Mouse (Mus musculus) kidney, adult 9 months (tissue): ENCODE measurements around the gene Gm10840.

ENCODE experiments used
- DNase-seq: peaks from one replicate; pipeline ENCODE4 v3.0.0; 2022

The Gm10840 gene

DNA sequence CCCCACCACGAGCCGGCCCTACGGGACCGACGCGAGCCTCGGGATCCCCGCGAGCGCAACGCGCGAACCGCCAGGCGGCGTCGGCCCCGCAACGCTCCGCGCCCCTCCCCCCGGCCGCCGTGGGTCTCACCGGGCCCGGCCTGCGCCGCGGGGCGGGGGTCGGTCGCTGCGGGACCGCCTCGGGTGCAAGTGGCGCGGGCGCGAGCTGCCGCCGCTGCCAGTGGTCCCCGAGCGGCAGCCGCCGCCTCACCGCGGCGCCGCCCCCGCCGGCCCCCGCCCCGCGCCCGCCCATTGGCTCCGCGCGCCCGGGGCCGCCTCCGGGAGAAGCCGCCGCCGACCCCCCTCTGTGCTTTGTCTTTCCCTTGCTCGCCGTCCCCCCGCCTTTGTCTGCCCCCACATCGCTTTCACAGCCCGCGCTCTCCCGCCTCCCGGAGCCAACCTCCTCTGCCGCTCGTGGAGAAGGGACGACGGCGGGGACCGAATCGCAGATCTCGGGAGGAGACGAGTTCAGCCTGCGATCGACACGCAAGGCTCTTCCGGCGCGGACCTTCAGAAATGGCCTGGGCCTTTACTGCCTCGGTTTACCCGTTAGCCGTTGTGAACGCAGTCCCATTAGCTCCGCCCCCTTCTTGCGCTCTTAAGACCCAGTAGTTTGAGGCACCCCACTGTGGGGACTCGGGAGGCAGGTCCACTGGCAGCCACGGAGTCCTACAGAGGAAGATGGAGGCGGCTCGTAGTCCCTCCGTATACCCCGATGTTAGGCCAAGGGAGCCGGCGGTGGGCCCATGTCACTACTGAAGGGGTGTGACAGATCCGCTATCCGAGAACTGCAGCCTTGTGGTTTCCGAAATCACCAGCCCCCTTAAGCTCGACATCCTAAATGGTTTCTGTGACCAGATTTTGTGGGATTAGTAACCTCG, 469 bp upstream of the Gm10840 start:
- peak; percentile 60 for DNase-seq

DNA sequence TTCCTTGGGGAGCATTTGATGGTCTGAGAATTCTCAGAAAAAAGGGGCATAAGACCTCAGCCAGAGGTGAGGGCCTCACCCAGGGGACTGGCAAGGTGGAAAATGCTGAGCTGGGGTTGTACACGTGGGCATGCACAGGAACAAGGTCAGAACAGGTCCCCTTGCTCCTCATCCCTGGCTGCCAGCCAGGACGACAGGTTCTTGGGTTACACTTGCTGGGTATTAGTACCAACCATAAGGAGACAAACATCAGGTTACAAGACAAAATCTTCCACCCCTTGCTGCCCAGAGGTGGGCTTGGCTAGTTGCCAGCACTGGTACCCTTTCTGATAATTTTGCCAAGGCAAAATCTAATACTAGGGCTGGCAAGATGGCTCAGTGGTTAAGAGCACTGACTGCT, 1.6 kb downstream of the Gm10840 start:
- no peak for DNase-seq

DNA sequence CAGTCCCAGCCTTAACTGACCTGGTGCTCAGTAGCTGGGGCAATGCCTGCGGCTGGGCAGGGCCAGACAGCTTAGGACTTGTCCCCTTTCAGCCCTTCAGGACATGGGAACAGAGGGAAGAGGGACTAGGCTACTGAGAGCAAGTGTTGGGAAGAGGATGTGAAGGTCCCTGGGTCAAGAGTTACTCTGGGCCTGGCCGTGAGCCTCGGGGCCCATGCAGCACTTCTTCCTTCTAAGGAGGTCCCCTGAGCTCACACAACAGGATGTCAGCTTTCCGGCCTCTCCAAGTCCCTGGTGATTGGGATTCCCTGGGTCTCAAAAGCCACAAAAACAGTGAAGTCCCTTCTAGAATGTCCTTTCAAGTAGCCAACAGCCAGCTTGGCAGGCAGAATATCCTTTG, 2.9 kb downstream of the Gm10840 start:
- DNase-seq, result peak; percentile 49

DNA sequence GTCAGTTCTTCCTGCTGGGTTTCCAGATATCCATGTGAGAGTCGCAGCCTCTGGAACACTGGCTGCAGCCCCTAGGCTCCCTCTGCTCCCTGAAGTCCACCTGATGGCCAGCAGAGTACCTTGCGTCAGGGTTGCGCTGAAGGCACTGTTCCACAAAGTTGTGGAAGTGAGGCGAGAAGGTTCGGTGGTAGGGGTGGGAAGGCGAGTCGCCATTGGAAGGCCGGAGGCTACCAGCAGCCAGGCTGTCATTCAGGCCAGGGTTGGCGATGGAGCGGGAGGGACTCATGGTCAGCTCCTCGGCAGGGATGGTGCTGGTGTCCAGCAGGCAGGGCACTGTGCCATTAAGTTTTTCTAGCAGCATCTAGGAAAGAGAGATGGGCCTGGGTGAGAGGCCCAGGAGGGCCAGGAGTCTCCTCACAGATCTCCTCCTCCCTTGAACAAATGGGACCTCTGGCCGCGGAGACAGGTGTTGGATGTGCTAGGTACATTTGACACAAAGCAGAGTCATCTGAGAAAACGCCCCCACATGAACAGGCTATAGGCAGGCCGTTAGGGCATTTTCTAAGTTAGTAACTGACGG, 4.0 kb downstream of the Gm10840 start:
- DNase-seq, result no peak

DNA sequence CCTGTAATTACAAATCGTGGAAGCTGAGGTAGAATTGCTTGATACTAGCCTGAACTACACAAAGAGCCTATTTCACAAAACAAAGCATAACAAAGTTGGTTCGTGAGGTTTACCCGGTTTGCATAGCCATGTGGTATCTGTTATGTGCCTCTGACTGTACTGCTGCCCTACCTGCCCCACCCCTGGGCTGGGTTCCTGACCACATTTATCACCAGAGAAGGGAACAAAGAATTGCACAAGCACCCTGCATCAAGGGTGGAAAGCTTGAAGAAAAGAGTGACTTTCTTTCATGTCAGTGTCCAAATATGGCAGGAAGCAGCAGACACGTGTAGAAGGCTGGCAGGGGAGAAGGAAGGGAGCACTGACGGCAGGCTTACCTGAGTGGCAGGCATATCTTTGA, 6.8 kb downstream of the Gm10840 start:
- no peak for DNase-seq

DNA sequence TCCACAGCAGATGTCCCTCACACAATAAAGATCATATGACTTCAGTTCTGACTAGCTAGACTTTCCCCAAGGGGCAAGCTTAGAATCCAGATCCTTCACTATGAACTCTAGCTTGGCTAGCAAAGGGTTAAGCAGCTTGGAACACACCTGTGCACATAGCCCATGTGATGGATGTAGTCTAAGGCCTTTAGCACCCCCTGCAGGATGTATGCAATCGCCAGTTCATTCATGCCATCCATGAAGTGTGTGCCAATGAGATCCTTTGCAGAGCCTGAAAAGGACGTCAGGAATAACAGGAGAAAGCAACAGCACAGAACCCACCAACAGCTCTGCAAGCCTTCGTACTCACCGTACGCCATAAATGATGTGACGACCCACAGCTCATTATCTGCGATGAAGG, 10.2 kb downstream of the Gm10840 start:
- DNase-seq, result no peak

DNA sequence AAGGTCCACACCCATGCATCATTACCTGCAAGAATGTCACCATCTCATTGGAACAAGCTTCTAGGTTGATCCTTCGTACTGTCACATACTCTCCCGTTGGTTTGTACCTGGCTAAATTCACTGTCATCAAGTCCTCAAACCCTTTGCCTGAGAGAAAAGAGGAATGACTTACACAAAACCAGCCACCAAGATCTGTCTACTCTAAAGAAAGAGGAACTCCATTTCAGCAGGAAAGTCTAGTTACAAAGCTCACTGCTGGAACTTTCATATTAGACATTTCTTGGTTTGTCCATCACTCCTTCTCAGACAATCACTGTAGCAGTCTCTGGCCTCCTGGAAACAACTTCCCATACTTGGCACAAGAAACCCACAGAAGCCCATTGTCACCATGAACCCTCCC, 12.6 kb downstream of the Gm10840 start:
- DNase-seq, result no peak

DNA sequence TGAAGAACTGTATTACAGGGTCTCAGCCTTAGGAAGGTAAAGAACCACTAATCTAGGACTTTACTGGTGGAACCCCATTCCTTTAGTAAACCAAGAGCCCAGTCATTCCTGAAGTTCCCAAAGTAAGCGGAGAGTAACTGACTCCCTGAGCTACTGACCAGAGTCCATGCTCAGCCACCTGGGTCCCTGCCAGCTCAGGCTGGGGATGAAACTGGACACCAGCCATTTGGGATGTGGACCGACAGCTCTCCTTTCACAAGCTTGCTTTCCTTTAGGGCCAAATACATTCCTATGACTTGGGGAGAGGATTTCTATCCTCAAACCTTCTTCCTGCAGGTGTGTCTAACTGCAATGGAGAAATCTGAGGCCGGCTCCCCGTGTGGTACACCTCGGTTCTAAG, 13.7 kb downstream of the Gm10840 start:
- DNase-seq, result peak; percentile 77

DNA sequence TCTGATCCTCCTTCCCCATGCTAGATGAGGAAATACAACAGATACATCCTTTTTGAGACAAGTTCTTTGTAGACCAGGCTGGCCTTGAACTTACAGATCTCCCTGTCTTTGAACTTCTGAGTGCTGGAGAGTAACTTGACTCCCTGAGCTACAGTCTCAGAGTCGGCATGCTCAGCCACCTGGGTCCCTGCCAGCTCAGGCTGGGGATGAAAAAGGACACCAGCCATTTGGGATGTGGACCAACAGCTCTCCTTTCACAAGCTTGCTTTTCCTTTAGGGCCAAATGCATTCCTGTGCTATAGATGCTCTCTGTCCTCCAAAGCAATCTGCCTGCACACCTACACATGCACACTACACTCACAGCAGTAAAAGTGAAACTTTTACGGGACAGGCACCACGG, 14.4 kb downstream of the Gm10840 start:
- DNase-seq, result no peak

DNA sequence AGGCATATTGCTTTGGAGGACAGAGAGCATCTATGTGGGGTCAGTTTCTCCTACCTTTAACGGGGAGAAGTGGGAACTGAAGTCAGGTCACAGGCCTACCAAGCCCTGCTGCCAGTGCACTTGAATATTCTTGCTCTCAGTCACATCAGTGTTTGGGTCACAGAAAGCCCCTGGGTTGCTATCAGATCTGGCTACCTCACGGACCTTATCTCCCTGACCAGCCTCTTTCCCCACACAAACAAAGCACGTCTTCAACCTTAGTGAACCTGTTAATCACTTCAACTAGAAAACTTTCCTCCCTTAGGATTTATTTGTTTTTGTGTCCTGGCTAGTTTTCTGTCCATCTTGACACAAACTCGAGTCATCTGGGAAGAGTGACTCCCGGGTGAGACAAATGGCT, 15.7 kb downstream of the Gm10840 start:
- DNase-seq, result no peak

DNA sequence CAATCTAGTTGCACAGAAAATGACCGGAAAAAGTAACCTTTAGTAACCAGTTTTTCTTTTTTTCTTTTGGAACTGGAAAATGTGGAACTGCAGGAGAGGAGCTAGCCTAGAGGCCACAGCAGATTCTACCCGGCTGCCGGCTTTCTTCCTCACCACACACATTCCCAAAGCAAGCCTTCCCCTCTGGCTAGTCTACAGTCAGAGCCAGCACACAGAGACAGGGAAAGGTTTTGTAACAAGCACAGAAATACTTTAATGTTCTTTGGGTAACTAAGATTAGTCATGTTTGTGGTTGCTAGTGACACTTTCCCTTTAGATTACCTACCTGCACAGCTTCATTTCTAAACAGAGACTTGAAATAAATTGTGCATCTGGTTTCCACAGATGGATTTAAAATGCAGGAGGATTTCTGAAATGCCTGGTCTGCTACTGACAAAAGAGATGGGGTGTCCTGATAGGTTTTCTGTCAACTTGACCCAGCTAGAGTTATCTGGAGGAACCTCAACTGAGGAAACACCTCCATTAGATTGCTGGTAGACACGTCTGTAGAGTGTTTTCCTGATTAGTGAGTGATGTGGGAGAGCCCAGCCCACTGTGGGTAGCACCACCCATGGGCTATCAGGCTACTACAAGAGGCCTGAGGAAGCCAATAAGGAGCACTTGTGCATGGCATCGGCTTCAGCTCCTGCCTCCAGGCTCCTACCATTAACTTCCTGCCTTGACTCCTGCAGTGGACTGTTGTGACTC, 17.6 kb downstream of the Gm10840 start:
- DNase-seq, result no peak

DNA sequence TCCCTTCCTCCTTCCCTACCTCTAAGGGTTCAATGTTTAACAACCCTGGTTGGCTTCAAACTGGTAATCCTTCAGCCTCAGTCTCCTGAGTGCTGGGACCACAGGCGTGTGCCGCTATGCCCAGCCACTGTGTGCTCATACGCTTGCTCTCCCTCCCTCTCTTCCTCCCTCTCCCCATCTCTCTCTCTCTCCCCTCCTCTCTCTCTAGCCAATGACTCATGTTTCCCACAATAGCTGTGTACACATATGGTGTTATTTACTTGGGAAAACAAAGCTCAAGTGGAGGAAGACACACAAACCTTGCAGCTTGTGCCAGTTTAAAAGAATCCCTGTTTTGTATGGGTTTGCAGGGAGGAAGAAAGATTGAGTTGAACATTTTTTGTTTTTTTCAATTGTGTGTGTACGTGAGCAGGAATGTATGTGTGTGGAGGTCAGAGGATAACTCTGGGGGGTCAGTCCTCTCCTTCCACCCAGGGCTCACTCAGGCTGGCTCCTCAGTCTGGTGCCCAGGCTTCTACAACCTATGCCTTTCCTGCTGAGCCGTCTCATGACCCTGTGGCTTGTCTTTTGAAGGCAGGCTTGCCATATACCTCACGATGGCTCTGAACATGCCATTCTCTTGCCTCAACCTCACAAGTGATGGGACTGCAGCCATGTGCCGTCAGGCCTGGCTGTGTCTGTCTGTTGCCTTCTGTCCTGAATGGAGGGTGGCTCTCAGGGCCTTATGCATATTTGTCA, 19.2 kb downstream of the Gm10840 start:
- no peak for DNase-seq

DNA sequence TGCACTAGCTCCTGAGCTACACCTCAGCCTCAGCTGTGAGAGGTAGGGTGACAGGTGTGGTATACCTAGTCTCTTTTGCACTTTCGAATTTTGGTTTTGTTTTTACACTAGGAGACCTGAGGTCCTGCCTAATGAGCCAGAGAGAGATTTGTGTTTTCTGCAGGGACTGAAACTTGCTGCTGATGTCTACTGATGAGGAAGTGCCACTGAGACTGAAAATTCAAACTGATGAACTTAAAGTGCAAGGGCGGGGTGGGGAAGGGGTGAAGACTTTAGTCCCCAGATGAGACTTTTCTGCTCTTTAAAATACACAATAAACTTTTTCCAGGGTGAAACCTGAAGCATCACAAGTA, 19.8 kb downstream of the Gm10840 start:
- DNase-seq, result no peak

DNA sequence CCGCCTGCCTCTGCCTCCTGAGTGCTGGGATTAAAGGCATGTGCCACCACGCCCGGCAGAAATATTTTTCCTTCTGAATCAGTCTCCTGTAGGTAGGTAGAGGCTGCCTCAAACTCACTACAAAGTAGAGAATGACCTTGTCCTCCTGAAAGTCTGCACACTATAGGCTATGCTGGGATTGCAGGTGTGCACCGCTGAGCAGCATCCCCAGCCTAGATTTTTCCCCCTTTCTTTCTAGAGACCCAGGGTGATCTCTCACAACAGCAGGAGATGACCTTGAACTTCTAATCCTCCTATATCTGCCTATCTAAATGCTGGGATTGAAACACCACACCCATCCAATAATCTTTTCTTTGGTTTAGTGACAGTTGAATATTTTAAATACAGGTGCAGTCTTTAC, 26.7 kb downstream of the Gm10840 start:
- no peak for DNase-seq

DNA sequence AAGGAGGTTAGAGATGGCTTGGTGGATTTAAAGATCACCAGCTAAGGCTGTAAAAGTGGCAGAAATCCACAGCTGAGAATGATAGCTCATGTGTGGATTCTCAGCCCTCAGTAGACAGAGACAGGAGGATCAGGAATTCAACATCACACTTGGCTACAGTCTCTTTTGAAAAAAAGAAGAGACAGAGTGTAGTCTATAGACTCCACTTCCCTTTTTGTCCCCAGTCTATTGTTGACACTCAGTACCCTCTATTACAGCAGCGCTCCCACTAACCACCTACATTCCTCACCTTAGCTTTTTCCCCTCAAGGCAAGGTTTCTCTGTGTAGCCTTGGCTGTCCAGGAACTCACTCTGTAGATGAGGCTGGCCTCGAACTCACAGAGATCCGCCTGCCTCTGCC, 31.1 kb downstream of the Gm10840 start:
- DNase-seq, result no peak

DNA sequence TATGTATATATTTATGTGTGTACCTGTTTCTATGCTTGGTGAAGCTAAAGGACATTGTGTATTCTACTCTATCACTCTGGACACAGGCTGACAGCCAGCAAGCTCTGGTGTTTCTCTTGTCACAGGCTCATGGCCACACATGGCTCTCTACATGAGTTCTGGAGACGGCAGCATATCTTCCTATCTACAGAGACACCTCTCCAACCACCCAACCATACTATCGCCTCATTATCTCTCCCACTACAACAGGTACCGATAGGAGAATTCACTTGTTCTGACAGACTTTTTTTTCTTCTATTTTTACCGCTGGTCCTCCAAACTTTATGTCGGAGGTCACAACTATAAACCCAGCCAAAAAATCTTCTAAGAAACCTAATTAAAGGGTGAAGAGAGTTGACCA, 31.6 kb downstream of the Gm10840 start:
- DNase-seq, result no peak

DNA sequence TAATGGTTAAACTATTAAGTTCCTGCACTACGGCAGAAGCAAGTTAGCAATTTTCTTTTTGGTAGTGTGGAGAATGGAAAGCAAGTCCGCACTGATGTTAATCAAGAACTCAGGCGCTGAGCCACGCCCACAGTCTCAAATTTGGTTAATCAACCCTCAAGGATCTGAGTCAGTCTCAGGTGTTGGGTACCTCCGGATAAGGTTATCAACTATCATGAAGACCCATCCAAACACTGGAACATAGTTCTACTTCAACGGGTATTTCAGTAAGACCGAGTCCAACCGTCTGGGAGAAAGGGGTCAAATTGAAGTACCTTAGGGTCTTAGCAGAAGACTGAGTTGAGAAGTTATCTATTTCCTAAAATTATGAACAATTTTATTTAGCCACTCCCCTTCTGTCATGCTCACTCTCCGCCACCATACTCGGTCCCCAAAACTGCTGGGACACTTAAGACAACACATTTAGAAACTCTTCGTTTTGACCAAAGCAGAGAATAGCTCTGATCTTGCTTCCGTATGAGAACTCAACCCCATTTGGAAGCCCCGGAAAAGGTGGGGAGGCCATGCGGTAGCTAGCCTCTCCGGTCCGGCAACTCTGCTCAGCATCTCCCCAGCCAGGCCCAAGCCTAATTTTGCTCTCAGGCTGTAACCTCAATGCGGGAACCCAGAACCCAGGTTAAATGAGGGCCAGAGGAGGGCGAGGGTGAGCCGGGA, 32.2 kb downstream of the Gm10840 start:
- peak; percentile 72 for DNase-seq

DNA sequence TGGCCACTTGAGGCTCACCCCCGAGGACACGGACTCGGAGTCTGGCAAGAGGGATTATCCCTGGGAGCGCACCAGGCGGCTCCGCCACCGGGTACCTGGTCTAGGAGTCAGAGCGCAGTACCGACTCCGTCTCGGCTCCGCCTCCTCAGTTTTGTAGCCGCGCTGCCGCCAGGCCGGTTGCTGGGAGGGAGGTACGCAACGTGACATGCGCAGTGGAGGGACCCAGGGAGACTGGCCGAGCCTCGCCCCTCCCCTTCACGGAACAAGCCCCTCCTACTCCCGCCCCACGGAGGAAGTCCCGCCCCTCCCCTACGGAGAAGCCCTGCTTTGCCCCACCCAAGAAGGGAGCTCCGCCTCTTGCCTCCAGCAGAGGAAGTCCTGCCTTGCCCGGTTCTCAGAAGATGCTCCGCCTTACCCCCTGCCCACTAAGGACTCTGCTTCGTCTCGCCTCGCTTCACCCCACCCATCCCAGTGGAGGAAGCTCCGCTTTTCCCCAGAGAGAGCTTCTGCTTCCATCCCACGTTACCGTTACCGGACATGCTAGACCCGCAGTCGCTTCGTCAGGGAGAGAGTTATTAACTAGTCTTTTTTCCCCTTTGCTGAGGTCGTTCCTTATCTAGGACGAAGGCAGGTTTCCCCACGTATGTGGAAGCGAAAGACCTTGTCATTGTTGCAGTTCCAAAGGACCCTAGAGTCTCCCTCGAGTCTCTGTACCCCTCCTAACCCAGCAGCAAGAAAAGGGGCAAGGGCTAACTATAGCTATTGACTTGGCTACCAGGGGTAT, 32.9 kb downstream of the Gm10840 start:
- DNase-seq, result peak; percentile 97

DNA sequence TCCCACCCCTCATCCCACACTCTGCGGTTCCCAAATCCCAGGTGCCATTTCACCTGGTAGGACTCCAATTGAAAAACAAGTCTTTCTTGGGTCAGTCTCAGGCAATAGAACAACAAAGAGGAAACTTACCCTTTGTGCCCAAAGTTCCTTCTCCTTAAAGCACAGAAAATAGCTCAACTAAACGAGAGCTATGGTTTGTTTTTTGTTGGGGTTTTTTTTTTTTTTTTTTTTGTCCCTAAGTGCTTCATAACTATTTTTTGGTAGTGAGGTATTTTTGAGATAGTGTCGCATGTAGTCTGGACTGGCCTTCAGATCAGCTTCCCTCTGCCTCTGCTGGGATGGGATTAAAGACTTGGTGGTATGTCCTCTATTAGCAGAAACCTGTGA, 33.5 kb downstream of the Gm10840 start:
- no peak for DNase-seq

DNA sequence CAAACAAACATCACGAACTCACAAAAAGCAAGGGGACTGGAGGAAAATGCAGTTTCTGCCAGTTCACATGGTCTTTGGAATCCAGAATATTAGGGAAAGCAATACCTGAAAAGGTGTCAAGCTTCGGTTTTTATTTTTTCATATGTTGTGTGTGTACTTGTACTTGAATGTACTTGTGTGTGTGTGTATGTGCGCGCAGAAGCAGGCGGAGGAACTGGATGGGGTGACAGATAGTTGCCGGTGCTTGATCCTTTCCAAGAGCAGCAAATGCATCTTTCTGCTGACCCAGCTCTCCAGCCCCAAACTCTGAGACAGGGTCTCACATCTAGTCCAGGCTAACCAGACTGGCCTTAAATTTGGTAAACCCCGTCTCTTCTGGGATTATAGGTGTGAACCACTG, 34.2 kb downstream of the Gm10840 start:
- DNase-seq, result no peak

DNA sequence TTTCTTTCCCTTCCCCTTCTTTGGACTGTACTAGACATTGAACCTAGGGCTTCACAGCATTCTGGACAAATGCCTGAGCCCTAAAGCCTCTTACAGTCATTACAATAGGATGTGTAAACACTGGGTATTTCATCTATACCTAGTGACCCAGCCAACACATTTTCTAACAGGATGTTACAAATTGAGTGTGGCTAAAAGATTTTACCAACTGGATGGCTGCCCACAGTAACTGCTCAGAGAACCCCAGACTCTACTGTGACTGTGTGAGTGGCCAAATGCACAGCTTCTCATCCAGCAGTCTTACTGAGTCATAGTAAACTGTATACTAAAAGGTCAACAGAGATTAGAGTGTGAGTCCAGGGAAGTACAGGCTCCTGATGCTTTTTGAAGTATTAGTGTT, 34.7 kb downstream of the Gm10840 start:
- no peak for DNase-seq

DNA sequence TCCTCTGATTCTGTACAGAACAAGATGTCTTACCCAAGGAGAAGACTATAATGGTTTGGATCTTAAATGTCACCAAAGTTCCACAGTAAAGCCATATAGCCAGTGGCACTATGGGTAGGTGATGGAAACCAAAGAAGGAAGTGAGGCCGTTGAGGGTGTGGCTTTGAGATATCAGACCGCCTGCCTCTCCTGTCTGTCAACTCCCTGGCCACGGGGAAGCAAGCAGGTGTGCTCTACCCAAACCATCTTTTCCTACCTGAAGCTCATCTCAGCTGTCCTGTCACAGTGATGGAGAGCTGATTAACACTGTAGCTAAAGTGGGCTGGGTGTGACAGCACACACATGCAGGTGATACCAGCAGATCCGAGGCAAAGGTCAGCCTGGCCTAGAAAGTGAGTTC, 37.6 kb downstream of the Gm10840 start:
- no peak for DNase-seq
